ENCODE assay signal across 8 mouse cellular contexts in genomic region chr13:67081946-67082345, GRCm38 (mm10). TPM values are rescaled to one million over a fixed set of nuclear protein-coding genes. Genes with fewer than 3 reads are reported as not detected.
DNase-seq lines count a peak whose midpoint lies in the region; ATAC-seq and TF ChIP-seq lines count a peak whose summit lies in the region.

No protein-coding gene starts in this region.

- H3K9ac ChIP-seq in forebrain, embryonic 12.5 days = no peak overlapping the region
- no peak overlapping the region for H3K9ac ChIP-seq in liver, embryonic 14.5 days (replicated peaks)

- TF ChIP-seq CTCF in liver, embryonic 14.5 days (IDR thresholded peaks at IDR 0.05; ENCODE audit: low read depth) = no peak

- WGBS in forebrain, embryonic 12.5 days = 82% methylated on average over 1 of the region's 1 CpGs
- WGBS in liver, embryonic 14.5 days (ENCODE audit: insufficient replicate concordance) = 38% methylated on average over 1 of the region's 1 CpGs

- H3K27me3 ChIP-seq in forebrain, embryonic 12.5 days = no peaks in the 10 kb centered on the region
- no peaks in the 10 kb centered on the region for H3K27me3 ChIP-seq in liver, embryonic 14.5 days (ENCODE audit: control insufficient read depth, insufficient read depth, low read length)

- no peak for TF ChIP-seq EP300 in liver, embryonic 14.5 days (IDR thresholded peaks at IDR 0.05; ENCODE audit: low read depth)

- H3K9me3 ChIP-seq in forebrain, embryonic 12.5 days = peaks cover 12% of the 10 kb centered on the region; the same call in 1 of the 2 replicates
- no peaks in the 10 kb centered on the region for H3K9me3 ChIP-seq in liver, embryonic 14.5 days (ENCODE audit: control insufficient read depth, low read length)

- peaks cover 21% of the 10 kb centered on the region for H3K36me3 ChIP-seq in forebrain, embryonic 12.5 days (replicated peaks)
- no peaks in the 10 kb centered on the region for H3K36me3 ChIP-seq in liver, embryonic 14.5 days (replicated peaks; ENCODE audit: control insufficient read depth, insufficient read depth, low read depth)

- no peak overlapping the region for H3K27ac ChIP-seq in forebrain, embryonic 12.5 days
- no peak overlapping the region for H3K27ac ChIP-seq in liver, embryonic 14.5 days

- peak; percentile 10 for DNase-seq in cerebellum, adult 9-11 months
- no peak for DNase-seq in cerebellum, postnatal 14 days
- DNase-seq in B cell, adult 2 months = peak; percentile 16 to 19
- DNase-seq in liver, embryonic 14.5 days (ENCODE audit: low read depth in 3 of 3, low spot score in 3 of 3) = no peak
- DNase-seq in right cerebral cortex, postnatal 25 days = no peak
- no peak for DNase-seq in adrenal gland, postnatal 14 days
- no peak for DNase-seq in adrenal gland, postnatal 36 days

- peak overlapping the region; percentile 67; the same call in 1 of the 2 replicates for H3K4me3 ChIP-seq in forebrain, embryonic 12.5 days (replicated peaks)
- peak overlapping the region in 1 of 2 experiments; percentile 60; a peak in 1 of 4 replicates for H3K4me3 ChIP-seq in liver, embryonic 14.5 days (ENCODE audit: insufficient read depth in 1 of 2, low read depth in 2 of 2, low read length in 2 of 2)

- no peak for ATAC-seq in forebrain, embryonic 12.5 days (ENCODE audit: low FRiP score)
- no peak for ATAC-seq in liver, embryonic 14.5 days (ENCODE audit: insufficient read depth)

- H3K4me2 ChIP-seq in forebrain, embryonic 12.5 days = peak overlapping the region; percentile 56
- H3K4me2 ChIP-seq in liver, embryonic 14.5 days (ENCODE audit: low read depth) = peak overlapping the region; percentile 74

- H3K4me1 ChIP-seq in forebrain, embryonic 12.5 days = peaks cover 3% of the 10 kb centered on the region
- peaks cover 6 to 11% of the 10 kb centered on the region in 2 experiments; a peak in 3 of 4 replicates for H3K4me1 ChIP-seq in liver, embryonic 14.5 days (replicated peaks; ENCODE audit: control insufficient read depth in 2 of 2, insufficient read depth in 2 of 2, low read length in 1 of 2)

RNA-seq across cellular contexts. Expression of gene Zfp708, which starts 15.8 kb away (rescaled TPM):
- polyA plus RNA-seq in forebrain, embryonic 12.5 days (2016; fragmentation: Nextera tagmentation; extraction: Ambion mirVana) = 9.4 and 10.0 TPM in 2 replicates
- polyA plus RNA-seq in liver, embryonic 14.5 days (2012; rRNA removed) = 0.39 and 0.63 TPM in 2 replicates
- 0.96 and 1.3 TPM in 2 replicates for polyA plus RNA-seq in liver, embryonic 14.5 days (2014; fragmentation: Nextera tagmentation; extraction: Ambion mirVana)
- 1.1 TPM in 2 replicates for total RNA-seq in adrenal gland, postnatal 14 days (2021)
- 1 to 10 TPM in 1 of 2 experiments, under 1 TPM in 1; 0.53 to 1.0 TPM for total RNA-seq in adrenal gland, postnatal 36 days (2021)

RNA-seq across cellular contexts. Expression of gene Zfp712, which starts 21.0 kb away (rescaled TPM):
- 5.7 and 6.2 TPM in 2 replicates for polyA plus RNA-seq in forebrain, embryonic 12.5 days (2016; fragmentation: Nextera tagmentation; extraction: Ambion mirVana)
- polyA plus RNA-seq in liver, embryonic 14.5 days (2012; rRNA removed) = 0.22 and 0.28 TPM in 2 replicates
- 0.82 and 1.0 TPM in 2 replicates for polyA plus RNA-seq in liver, embryonic 14.5 days (2014; fragmentation: Nextera tagmentation; extraction: Ambion mirVana)
- 1.3 and 1.7 TPM in 2 replicates for total RNA-seq in adrenal gland, postnatal 14 days (2021)
- 1 to 10 TPM; 1.6 to 1.7 TPM for total RNA-seq in adrenal gland, postnatal 36 days (2021)

RNA-seq across cellular contexts. Expression of gene Gm28557, which starts 26.5 kb away (rescaled TPM):
- polyA plus RNA-seq in forebrain, embryonic 12.5 days (2016; fragmentation: Nextera tagmentation; extraction: Ambion mirVana) = 2.3 and 2.4 TPM in 2 replicates
- polyA plus RNA-seq in liver, embryonic 14.5 days (2012; rRNA removed) = 1.8 and 3.1 TPM in 2 replicates
- 1.3 TPM in 2 replicates for polyA plus RNA-seq in liver, embryonic 14.5 days (2014; fragmentation: Nextera tagmentation; extraction: Ambion mirVana)
- 3.4 and 4.2 TPM in 2 replicates for total RNA-seq in adrenal gland, postnatal 14 days (2021)
- 1 to 10 TPM; 6.7 to 8.5 TPM for total RNA-seq in adrenal gland, postnatal 36 days (2021)

RNA-seq across cellular contexts. Expression of gene Rslcan18, which starts 34.1 kb away (rescaled TPM):
- polyA plus RNA-seq in forebrain, embryonic 12.5 days (2016; fragmentation: Nextera tagmentation; extraction: Ambion mirVana) = 0.19 and 0.23 TPM in 2 replicates
- 0.13 and 0.20 TPM in 2 replicates for polyA plus RNA-seq in liver, embryonic 14.5 days (2012; rRNA removed)
- polyA plus RNA-seq in liver, embryonic 14.5 days (2014; fragmentation: Nextera tagmentation; extraction: Ambion mirVana) = 0.11 and 0.15 TPM in 2 replicates
- 0.90 and 1.0 TPM in 2 replicates for total RNA-seq in adrenal gland, postnatal 14 days (2021)
- 1 to 10 TPM in 1 of 2 experiments, under 1 TPM in 1; 0.82 to 1.0 TPM for total RNA-seq in adrenal gland, postnatal 36 days (2021)

RNA-seq across cellular contexts. Expression of gene Zfp759, which starts 39.5 kb away (rescaled TPM):
- polyA plus RNA-seq in forebrain, embryonic 12.5 days (2016; fragmentation: Nextera tagmentation; extraction: Ambion mirVana) = 2.2 and 2.9 TPM in 2 replicates
- 0.14 and 0.33 TPM in 2 replicates for polyA plus RNA-seq in liver, embryonic 14.5 days (2012; rRNA removed)
- 0.38 and 0.56 TPM in 2 replicates for polyA plus RNA-seq in liver, embryonic 14.5 days (2014; fragmentation: Nextera tagmentation; extraction: Ambion mirVana)
- total RNA-seq in adrenal gland, postnatal 14 days (2021) = 4.6 and 5.5 TPM in 2 replicates
- total RNA-seq in adrenal gland, postnatal 36 days (2021) = 1 to 10 TPM; 3.8 to 4.3 TPM

Comparison
In these comparisons a context has a peak if more than half of its experiments do, and no peak if none do; other contexts are left out.
1. DNase-seq: peak in cerebellum, adult 9-11 months (single experiment) and B cell, adult 2 months (2 of 2); none in cerebellum, postnatal 14 days (0 of 2), liver, embryonic 14.5 days (0 of 3), right cerebral cortex, postnatal 25 days (single experiment), adrenal gland, postnatal 14 days (single experiment) and adrenal gland, postnatal 36 days (0 of 2).